Mouse (Mus musculus) thymus, postnatal 0 days (tissue): ENCODE results near the gene Arnt. TPM values are rescaled to one million over a fixed set of nuclear protein-coding genes. Genes with fewer than 3 reads are reported as not detected.
"Not testable (repeated sequence)": the region's sequence is repeated elsewhere in the genome, so short reads cannot be mapped to it uniquely, and the experiment has no call there.

Source experiments
- DNase-seq: peaks from one replicate; pipeline ENCODE4 v3.0.0-alpha.2; 2015; ENCODE audit warnings: low spot score
- polyA plus RNA-seq: library from polyadenylated mRNA; unstranded; fragments of >200 nt; fragmentation: Nextera tagmentation; extraction: Ambion mirVana; gene quantifications from 2 replicates; pipeline ENCODE4 v1.2.1, GENCODE M21; 2015

Arnt gene
- polyA plus RNA-seq, 1 experiment from 2014 or later = 19.7 TPM

DNA sequence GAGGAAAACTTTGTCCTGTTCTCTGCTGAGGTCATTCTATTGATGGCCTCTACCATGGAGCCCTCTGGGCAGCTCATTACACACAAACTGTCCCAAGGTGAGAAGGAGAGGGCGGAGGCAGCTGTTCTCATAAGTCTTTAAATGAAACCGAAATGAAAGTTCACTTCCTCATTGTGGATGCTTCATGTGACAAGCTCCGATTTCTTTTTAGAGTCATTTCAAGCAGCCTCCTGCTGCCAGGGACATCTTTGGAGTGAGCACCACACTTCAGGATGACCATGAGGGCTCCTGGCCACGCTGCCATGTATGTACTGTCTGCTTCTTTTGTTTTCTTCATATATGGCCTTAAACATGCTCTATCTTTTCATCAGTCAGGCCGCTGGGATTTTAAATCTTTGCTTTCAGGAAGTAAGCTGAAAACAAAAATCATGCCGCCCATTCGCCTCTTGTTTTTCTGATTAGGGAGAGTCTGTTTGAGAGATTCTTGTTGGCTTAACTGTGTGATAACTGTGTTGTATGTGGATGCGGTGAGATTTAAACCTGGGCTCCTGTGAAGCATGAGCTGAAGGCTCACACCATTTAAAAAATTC lies 92.5 kb downstream of the Arnt start, which contains the start of gene Ctss:
Gene Ctss, plus strand, starts transcription at position 165 of the 590 bp plus-strand sequence.
- no peak for DNase-seq

DNA sequence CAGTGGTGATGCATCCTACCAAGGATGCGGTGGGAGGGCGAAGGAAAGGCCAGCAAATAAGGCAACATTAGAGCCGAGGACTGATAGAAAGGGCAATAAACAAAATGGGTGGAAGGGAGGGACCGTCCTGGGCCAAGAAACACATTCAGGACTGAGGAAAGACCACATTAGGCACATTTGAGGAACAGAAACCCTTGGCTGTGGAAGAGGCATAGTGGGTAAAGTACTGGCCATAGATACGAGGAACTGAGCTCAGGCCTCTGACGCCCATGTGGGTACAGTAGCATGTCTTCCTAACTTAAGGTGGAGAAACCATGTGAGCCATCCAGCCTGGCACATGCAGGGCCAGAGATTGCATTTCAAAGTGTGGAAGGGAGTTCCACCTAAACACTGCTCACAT lies 95.6 kb downstream of the Arnt start:
- no peak for DNase-seq

DNA sequence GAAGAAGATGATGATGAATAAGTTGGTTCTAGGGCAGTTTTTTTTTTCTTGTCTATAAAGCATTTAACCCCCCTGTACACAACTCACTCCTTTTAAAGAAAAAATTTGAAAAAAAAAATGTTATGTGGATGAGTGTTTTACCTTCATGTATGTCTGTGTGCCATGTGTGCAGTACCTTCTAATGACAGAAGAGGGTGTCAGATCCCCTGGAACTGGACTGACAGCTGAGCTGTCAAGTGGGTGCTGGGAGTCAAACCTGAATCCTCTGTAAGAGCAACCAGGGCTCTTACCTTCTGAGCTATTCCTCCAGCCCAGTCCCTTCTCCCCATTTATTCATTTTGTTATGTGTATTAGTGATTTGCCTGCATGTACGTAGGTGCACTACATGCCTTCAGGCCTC lies 96.8 kb downstream of the Arnt start:
- DNase-seq = no peak

DNA sequence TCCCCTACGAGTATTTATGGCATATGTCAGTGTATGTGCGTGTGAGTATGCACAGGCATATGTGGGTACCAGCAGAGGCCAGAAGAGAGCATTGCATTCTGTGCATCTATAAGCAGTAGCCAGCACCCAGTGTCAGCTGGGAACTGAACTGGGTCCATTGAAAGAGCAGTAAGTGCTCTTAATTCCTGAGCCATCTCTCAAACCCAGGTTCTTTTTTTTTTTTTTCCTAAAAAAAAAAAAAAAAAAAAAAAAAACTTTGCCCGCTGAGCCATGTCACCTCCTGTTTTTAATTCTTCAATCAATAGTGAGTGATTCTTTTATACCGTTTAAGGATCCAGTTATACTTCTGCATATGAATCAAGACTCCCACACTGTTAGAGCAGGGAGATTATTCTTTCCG lies 99.2 kb downstream of the Arnt start:
- no peak for DNase-seq

DNA sequence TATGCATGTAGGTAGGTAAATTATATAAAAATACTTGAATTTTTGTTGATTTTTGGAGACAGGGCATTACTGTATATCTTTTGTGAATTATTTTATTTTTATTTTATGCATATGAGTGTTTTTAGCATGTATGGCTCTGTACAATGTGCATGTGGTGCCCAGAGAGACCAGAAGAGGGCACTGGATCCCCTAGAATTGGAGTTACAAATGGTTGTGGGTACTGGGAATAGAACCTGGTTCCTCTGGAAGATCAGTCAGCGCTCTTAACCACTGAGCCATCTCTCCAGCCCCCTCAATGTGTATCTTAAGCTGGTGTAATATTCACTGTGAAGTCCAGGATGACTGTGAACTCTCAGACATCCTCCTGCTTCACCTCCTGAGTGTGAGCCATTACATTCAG lies 100.7 kb downstream of the Arnt start:
- DNase-seq = no peak

DNA sequence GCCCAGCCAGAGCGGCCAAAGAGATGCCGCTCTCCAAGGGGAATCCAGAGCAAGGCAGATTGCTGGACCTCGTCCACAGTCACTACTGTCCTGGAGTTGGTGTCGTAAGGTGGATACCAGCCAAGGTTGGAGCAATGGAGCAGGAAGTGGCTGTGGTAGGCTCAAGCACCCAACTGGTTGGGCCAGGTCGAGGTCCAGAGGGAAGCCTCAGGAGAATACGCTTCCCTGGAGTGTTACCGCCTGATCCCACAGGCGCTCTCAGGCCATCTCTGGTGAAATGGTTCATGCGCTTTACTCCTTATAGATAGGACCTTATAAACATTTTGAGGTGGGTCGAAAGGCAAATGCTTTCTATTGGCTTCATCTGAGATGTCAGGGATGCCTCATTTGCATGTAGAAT lies 104.7 kb downstream of the Arnt start:
- DNase-seq = no peak

DNA sequence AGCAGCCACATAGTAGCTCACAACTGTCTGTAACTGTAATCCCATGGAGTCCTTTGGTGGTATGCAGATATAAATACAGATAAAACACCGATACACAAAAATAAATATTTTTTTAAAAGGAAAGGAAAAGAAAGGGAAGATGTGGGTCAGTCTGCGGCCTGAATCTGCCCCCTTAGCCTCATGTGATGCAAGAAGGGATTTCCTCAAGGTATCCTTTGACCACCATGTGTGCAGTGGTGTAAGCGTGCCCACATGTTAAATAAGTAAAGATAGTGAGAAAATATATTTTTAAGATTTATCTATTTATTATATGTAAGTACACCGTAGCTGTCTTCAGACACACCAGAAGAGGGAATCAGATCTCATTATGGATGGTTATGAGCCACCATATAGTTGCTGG lies 105.6 kb downstream of the Arnt start:
- DNase-seq = no peak

DNA sequence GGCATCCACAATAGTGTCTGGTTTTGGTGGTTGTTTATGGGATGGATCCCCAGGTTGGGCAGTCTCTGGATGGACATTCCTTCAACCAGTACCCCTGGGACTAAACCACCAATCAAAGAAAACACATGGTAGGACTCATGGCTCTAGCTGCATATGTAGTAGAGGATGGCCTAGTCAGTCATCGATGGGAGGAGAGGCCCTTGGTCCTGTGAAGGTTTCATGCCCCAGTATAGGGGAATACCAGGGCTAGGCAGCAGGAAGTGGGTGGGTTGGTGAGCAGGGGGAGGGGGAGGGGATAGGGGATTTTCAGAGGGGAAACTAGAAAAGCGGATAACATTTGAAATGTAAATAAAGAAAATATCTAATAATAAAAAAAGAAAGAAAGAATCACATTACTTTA lies 107.0 kb downstream of the Arnt start:
- not testable (repeated sequence) for DNase-seq

DNA sequence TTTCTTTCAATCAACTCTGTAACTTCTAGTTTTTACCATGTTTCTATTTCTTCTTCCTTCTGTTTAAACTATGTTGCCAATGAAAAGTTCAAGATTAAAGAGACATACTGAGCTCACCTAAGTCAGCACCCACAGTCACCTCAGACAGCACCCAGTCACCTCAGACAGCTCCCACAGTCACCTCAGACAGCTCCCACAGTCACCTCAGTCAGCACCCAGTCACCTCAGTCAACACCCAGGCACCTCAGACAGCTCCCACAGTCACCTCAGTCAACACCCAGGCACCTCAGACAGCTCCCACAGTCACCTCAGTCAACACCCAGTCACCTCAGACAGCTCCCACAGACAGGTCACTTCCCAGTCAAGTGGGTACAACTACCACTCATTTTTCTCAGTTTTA lies 108.0 kb downstream of the Arnt start:
- DNase-seq = no peak

DNA sequence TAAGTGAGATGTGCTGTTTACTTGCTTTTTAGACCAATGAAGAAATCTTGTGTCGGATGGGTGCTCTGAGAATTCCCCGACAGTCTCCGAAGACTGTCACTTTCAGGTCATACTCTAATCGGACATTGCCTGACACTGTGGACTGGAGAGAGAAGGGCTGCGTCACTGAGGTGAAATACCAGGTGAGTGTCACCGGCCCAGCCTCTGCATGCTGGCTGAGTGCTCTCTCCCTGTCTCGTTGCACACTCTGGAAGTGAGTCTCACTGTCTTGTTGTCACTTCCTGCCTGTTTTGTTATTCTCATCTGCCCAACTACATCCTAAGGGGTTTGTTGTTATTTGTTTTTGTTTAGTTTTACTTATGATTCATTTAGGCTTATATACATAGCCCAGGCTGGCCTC lies 108.8 kb downstream of the Arnt start:
- DNase-seq = no peak

Other genes with a start within 250 kb of the Arnt start
- gene Gabpb2, start 216.5 kb upstream of the Arnt start, polyA plus RNA-seq = 9.3 and 13.8 TPM in 2 replicates
- 167 and 178 TPM in 2 replicates for gene Cdc42se1, start 205.7 kb upstream of the Arnt start, polyA plus RNA-seq
- 14.0 and 15.7 TPM in 2 replicates for gene Mllt11, start 202.2 kb upstream of the Arnt start, polyA plus RNA-seq
- gene Gm128, start 192.8 kb upstream of the Arnt start, polyA plus RNA-seq = 0.32 and 0.39 TPM in 2 replicates
- gene Bnipl, start 183.2 kb upstream of the Arnt start, polyA plus RNA-seq = 0.35 and 0.40 TPM in 2 replicates
- gene Mindy1, start 153.0 kb upstream of the Arnt start, polyA plus RNA-seq = 20.1 and 22.8 TPM in 2 replicates
- gene Prune1, start 152.3 kb upstream of the Arnt start, polyA plus RNA-seq = 9.0 and 10.1 TPM in 2 replicates
- 0.50 and 0.73 TPM in 2 replicates for gene Anxa9, start 127.2 kb upstream of the Arnt start, polyA plus RNA-seq
- gene Cers2, start 119.6 kb upstream of the Arnt start, polyA plus RNA-seq = 120 and 126 TPM in 2 replicates
- gene Setdb1, start 77.2 kb upstream of the Arnt start, polyA plus RNA-seq = 22.6 and 23.8 TPM in 2 replicates
- not detected in 2 replicates for gene 4930558C23Rik, start 31.5 kb upstream of the Arnt start, polyA plus RNA-seq
- 4.4 and 4.5 TPM in 2 replicates for gene Ctsk, start 64.9 kb downstream of the Arnt start, polyA plus RNA-seq
- 78.1 and 79.8 TPM in 2 replicates for gene Ctss, start 92.4 kb downstream of the Arnt start, polyA plus RNA-seq
- gene Hormad1, start 125.3 kb downstream of the Arnt start, polyA plus RNA-seq = 0.13 TPM in 1 of 2 replicates, not detected in the other
- 33.4 and 35.9 TPM in 2 replicates for gene Golph3l, start 154.5 kb downstream of the Arnt start, polyA plus RNA-seq
- gene Ensa, start 190.6 kb downstream of the Arnt start, polyA plus RNA-seq = 58.5 and 65.4 TPM in 2 replicates
- 81.3 and 91.3 TPM in 2 replicates for gene Mcl1, start 224.4 kb downstream of the Arnt start, polyA plus RNA-seq